Mouse (Mus musculus) testis, adult 2 months (tissue): ENCODE measurements around the gene Vps8.

Experiments
- CTCF ChIP-seq: fragments of 200-500 bp; IDR thresholded peaks from 2 replicates; pipeline ENCODE4 v1.5.1; 2012; ENCODE audit warnings: low read depth, mild to moderate bottlenecking, inconsistent platforms, low read length, moderate library complexity; ENCODE audit not compliant: control insufficient read depth, insufficient read depth, insufficient replicate concordance
- POLR2A ChIP-seq: fragments of 200-500 bp; IDR thresholded peaks from 2 replicates; pipeline ENCODE4 v1.6.1; 2012; ENCODE audit warnings: low read depth, mild to moderate bottlenecking, inconsistent platforms, low read length, moderate library complexity; ENCODE audit not compliant: control insufficient read depth

DNA sequence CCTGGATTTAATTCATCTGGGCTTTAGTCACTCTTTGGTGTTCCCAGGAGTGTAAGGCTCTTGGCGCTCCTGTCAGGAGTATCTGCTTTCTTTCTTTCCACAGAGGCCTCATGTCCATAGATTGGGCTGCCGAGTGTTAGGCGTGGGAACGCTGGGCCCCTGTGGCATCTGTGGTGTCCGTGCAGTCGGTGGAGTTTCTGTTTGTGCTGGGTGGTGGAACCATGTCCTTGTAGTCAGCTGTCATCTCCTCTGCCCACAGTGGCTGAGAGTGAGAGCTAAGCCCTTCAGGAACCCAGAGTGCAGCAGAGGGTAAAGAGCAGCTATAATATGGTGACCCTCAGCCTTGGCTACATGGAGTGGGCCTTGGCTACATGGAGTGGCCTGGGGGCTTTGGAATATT is 140.4 kb downstream of the Vps8 start:
- TF ChIP-seq CTCF (no peak), POLR2A (no peak)
